Mouse (Mus musculus) megakaryocyte, embryonic 14.5 days (primary cell): ENCODE results near the gene Wdfy3. TPM values are rescaled to one million over a fixed set of nuclear protein-coding genes. Genes with fewer than 3 reads are reported as not detected.

ENCODE experiments used
- H3K27me3 ChIP-seq: replicated peaks from 2 replicates; pipeline ENCODE3; 2012; ENCODE audit warnings: inconsistent platforms
- H3K36me3 ChIP-seq: replicated peaks from 2 replicates; pipeline ENCODE3; 2012; ENCODE audit warnings: low read length, inconsistent platforms, mixed read lengths
- H3K4me1 ChIP-seq: 2 replicates; pipeline ENCODE4 v1.6.1; 2012; ENCODE audit warnings: inconsistent platforms
- H3K4me3 ChIP-seq: replicated peaks from 2 replicates; pipeline ENCODE3; 2012; ENCODE audit warnings: moderate library complexity, mild to moderate bottlenecking, inconsistent platforms
- H3K9me3 ChIP-seq: 2 replicates; pipeline ENCODE4 v1.6.1; 2012; ENCODE audit warnings: inconsistent platforms
- FLI1 ChIP-seq: IDR thresholded peaks from 2 replicates; pipeline ENCODE4 v1.6.1; 2012; ENCODE audit warnings: low read length, inconsistent platforms, mixed read lengths
- GATA1 ChIP-seq: IDR thresholded peaks from 3 replicates; pipeline ENCODE4 v1.6.1; 2012; ENCODE audit warnings: mixed read lengths, low read length, inconsistent platforms, borderline replicate concordance
- polyA plus RNA-seq: library from polyadenylated mRNA; stranded (reverse); fragments of >175 nt; gene quantifications from 2 replicates; pipeline ENCODE4 v1.2.3, GENCODE M21; 2012; ENCODE audit warnings: low replicate concordance; ENCODE audit not compliant: insufficient read depth

Wdfy3 gene
- polyA plus RNA-seq, 1 experiment, result 4.3 TPM

DNA sequence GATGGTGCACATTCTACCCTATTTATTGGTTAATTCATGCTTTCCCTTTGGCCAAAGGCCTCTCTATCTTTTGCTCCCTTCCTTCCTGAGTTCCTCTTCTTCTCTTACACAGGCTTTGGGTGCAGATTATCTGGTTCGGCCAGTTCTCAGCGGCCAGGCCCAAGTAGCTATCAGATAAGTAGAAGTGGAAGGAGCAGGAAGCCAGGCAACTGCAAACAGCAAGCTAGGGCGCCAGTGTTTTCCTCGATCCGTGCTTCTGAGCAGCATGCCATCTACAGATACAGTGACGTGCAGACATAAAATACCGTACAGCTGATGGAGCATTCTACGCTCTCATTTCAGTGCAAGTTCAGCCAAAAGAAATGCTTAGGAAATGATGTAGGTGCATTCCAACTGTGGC lies 24.5 kb downstream of the Wdfy3 start:
- H3K4me1 ChIP-seq, result peaks cover 46% of the 10 kb centered on the region
- peak overlapping the region; percentile 89 for H3K4me3 ChIP-seq
- no peaks in the 10 kb centered on the region for H3K27me3 ChIP-seq
- peaks cover 57% of the 10 kb centered on the region for H3K36me3 ChIP-seq
- TF ChIP-seq GATA1, result peak; percentile 70; the same call in 1 of the 3 replicates
- TF ChIP-seq FLI1, result no peak
- H3K9me3 ChIP-seq, result peaks cover 18% of the 10 kb centered on the region

DNA sequence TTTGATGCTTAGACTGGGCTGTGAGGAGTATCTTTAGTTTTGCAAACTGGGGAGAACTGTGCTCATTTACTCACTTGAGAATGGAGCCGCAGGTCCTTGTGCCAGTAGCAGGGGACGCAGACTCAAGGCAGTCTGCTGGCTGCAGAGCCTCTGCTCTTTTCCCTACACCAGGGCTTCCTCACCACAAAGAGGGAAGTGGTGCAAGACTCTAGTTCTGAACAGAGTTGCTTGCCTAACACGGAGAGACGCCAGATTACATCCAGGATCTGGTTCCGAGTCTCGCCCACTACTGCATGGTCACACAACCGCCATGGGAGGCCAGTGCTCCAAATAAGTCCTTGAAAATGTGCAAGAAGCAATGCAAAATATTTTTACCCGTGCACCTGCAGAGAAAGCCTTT lies 36.4 kb downstream of the Wdfy3 start:
- Histone ChIP-seq H3K4me1 (peaks cover 28% of the 10 kb centered on the region), H3K9me3 (peaks cover 36% of the 10 kb centered on the region), H3K36me3 (peaks cover 100% of the 10 kb centered on the region)

DNA sequence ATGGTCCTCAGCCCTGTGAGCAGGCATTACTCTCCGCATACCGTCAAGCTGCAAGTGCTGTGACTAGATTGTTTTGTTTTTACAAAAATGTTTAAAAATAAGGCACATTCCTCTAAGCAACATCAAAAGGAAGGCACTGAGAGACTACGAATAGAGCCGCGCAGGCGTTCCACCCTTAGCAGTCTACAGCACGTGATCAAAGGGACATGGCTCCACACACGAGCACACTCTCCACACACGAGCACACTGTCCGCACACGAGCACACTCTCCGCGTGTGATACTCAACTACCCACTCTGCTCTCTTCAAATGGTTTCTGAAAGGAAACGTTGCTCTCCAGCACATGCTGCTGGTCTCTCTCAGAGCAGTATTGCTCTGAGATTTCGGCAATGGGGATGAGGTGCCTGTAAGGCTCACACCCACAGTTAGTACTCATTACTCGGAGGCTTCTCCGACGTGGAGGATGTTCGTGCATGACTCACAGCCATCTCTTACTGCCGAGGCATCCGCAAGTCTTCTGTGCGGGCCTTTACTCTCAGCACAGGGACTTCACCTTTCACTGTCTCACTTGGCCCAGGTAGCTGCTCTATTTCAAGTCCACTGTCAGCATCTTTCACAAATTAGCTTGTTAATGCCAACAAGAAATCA lies 37.0 kb downstream of the Wdfy3 start:
- H3K9me3 ChIP-seq, result peaks cover 38% of the 10 kb centered on the region
- H3K4me1 ChIP-seq, result peaks cover 24% of the 10 kb centered on the region
- H3K27me3 ChIP-seq, result no peaks in the 10 kb centered on the region
- TF ChIP-seq GATA1 (no peak), FLI1 (no peak)
- H3K36me3 ChIP-seq, result peaks cover 100% of the 10 kb centered on the region
- peak overlapping the region; percentile 28 for H3K4me3 ChIP-seq

More for the DNA sequence above, 36.4 kb downstream of the Wdfy3 start:
- H3K4me3 ChIP-seq, result no peak overlapping the region
- H3K27me3 ChIP-seq, result no peaks in the 10 kb centered on the region
- TF ChIP-seq GATA1 (no peak), FLI1 (no peak)

DNA sequence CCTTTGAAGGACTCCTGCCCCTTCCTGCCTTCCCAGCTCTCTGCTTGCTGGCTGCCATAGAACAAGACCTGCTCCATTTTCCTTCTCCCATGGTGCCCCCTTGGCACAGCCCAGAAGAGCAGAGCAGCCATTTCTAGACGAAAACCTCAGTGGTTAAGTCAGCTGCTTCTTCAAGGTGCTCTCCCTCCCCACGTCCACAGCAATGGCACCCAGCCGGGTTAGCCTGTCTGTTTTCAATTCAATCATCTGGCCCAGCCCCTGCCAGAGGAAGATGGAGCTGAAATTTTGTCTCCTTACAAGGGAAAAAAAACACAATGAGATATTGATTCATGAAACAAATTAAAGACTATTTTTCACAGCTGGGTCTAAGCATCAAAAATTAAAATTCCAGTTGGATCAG lies 37.5 kb downstream of the Wdfy3 start:
- H3K9me3 ChIP-seq, result peaks cover 41% of the 10 kb centered on the region
- H3K27me3 ChIP-seq, result no peaks in the 10 kb centered on the region
- H3K4me3 ChIP-seq, result no peak overlapping the region
- TF ChIP-seq FLI1, result no peak
- TF ChIP-seq GATA1, result no peak
- H3K4me1 ChIP-seq, result peaks cover 21% of the 10 kb centered on the region
- peaks cover 100% of the 10 kb centered on the region for H3K36me3 ChIP-seq

DNA sequence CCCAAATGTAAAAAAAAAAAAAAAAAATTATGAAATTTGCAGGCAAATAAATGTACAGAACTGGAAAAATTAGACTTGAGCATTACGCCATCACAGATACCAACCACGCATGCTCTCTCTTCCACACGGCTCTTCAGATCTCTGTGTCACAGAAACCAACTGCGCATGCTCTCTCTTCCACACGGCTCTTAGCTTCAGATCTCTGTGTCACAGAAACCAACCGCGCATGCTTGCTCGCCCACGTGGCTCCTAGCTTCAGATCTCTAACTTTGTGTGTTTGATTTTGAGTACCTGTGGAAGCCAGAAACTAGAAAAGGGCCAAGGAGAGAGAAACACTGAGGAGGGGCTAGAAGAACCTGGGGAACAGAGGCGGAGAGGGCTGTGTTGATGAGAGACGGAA lies 46.3 kb downstream of the Wdfy3 start:
- Histone ChIP-seq H3K36me3 (peaks cover 87% of the 10 kb centered on the region), H3K4me3 (no peak overlapping the region)
- no peak for TF ChIP-seq FLI1
- no peak for TF ChIP-seq GATA1

DNA sequence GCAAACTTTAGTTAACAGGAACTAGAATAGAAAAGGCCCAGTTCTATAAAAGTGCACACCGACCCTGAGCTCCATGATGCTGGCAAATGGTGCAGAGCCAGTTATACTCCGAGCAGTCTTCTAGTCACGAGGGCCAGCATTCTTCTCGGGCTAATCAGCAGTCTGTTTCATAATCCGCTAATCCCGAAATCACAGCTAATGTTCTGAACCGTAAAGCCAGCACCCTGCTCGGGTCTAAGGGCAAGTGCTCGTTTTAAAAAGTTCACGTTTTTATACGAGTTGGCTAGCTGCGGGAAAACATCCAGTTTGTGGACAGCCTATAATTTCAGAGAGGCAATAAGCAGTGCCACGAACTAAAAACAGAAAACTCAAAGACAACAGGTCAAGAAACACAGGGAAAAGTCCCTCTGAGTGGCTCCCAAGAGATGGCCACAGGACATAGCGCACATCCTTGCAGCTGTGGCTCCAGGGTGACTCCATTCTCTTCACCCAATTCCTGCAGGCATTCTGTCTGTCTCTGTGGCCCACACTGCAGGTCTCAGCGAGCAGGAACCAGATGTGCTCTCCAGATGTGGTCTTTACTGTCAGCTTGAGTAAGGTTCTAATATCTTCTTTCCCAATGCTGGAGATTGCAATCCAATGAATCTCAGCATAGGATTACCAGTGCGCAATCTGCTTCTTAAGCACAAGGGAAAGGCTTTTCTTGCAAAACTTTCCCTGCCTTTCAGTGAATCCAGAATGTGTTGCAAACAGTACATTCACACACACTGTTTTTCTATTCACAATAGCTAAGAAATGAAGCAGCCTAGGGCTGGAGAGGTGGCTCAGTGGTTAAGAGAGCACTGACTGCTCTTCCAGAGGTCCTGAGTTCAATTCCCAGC lies 47.5 kb downstream of the Wdfy3 start:
- Histone ChIP-seq H3K27me3 (no peaks in the 10 kb centered on the region), H3K9me3 (peaks cover 9% of the 10 kb centered on the region; the same call in 1 of the 2 replicates), H3K4me3 (no peak overlapping the region), H3K4me1 (peaks cover 22% of the 10 kb centered on the region), H3K36me3 (peaks cover 85% of the 10 kb centered on the region)
- TF ChIP-seq FLI1 (no peak), GATA1 (no peak)

More for the DNA sequence above, 46.3 kb downstream of the Wdfy3 start:
- Histone ChIP-seq H3K9me3 (peaks cover 15% of the 10 kb centered on the region), H3K27me3 (no peaks in the 10 kb centered on the region), H3K4me1 (peaks cover 14% of the 10 kb centered on the region)

DNA sequence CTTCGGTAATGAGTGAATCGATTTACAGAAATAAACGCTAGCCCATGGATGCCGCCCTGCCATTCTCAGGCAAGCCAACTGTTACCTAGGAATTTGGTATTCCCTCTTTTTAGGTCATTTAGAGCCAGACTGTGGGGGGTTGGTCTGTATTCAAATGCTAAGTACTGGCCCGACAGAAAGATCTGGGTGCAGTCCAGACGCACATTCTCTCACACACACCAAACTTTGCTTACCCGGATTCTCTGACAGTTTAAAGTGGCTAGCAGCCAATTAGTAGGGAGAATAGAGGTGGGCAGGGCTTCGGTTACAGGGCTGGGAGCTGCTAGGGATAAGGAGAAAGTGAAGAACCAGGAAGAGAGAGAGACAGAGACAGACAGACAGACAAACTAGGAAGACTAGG lies 55.5 kb downstream of the Wdfy3 start:
- peaks cover 12% of the 10 kb centered on the region for H3K9me3 ChIP-seq
- H3K4me3 ChIP-seq, result no peak overlapping the region
- peaks cover 33% of the 10 kb centered on the region for H3K4me1 ChIP-seq
- TF ChIP-seq GATA1, result no peak
- no peak for TF ChIP-seq FLI1
- no peaks in the 10 kb centered on the region for H3K27me3 ChIP-seq
- peaks cover 65% of the 10 kb centered on the region for H3K36me3 ChIP-seq

DNA sequence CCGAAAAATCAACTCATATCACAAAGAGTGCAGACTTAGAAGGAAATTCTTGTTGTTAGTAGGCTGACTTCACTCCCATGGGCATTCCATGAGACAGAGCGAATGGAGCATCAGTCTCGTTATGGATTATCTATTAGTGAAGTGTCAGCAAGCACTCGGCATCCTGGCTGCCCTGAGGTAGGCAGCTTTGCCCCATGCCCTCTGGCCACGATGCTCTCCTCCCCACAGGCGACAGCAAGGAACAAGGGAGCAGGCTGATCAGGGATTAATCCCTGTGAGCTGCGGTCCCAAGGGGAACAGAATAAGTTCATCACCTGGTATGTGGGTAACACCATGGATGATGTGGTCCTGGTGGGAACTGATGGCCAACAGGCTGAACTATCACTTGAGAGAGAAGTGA lies 55.9 kb downstream of the Wdfy3 start:
- Histone ChIP-seq H3K27me3 (no peaks in the 10 kb centered on the region), H3K4me1 (peaks cover 33% of the 10 kb centered on the region), H3K4me3 (peak overlapping the region; percentile 12), H3K9me3 (peaks cover 12% of the 10 kb centered on the region), H3K36me3 (peaks cover 65% of the 10 kb centered on the region)
- TF ChIP-seq FLI1, result no peak
- no peak for TF ChIP-seq GATA1

DNA sequence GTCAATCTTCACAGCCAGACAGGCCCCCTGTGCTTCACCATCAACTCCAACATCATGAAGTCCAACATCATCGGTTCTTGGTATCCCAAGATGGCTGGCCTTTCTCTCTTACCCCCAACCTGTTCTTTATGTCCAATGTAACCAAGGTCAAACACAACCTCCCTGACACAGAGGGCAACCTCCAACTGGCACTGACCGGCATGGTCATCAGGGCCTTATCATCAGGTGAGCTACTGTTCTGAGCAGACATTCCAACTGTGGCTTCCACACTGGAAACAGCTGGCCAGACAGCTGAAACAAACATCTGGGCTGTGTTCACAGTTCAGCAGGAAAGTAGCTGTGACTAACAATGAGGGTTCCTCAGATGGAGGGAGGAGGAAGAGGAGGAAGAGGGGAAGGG lies 58.8 kb downstream of the Wdfy3 start:
- Histone ChIP-seq H3K9me3 (peaks cover 12% of the 10 kb centered on the region), H3K4me1 (peaks cover 26% of the 10 kb centered on the region), H3K27me3 (no peaks in the 10 kb centered on the region), H3K36me3 (peaks cover 68% of the 10 kb centered on the region), H3K4me3 (no peak overlapping the region)
- no peak for TF ChIP-seq FLI1
- TF ChIP-seq GATA1, result no peak

DNA sequence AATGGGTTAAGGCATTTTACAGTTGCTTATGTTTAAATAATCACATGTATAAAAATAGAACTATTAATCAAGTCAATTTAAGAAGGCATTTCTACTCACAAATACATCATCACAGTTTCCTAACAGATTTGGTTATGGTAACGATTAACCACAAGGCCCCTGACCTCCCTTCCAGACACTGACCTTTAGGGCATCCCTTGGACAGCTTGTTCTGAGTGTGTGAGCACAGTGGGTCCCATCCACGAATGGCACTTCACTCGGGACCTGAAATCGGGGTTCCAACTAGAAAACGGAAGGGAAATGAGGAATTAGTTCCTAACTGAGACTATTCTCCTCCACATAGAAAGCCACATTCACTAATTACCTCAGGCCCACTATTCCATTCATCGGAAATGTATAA lies 60.1 kb downstream of the Wdfy3 start:
- Histone ChIP-seq H3K36me3 (peaks cover 61% of the 10 kb centered on the region), H3K4me1 (peaks cover 19% of the 10 kb centered on the region), H3K4me3 (no peak overlapping the region), H3K27me3 (no peaks in the 10 kb centered on the region), H3K9me3 (peaks cover 9% of the 10 kb centered on the region)
- TF ChIP-seq GATA1 (no peak), FLI1 (no peak)
